Mouse (Mus musculus) gastrocnemius, postnatal 25 days (tissue): ENCODE results near the gene Phgr1. TPM values are rescaled to one million over a fixed set of nuclear protein-coding genes. Genes with fewer than 3 reads are reported as not detected.

Experiments used
- DNase-seq: peaks from one replicate; pipeline ENCODE4 v3.0.0; 2022
- total RNA-seq, 2 experiments: library from RNA; stranded (reverse); gene quantifications; 1 replicate in 1 of 2; 2 replicates in 1 of 2; pipeline ENCODE4 v1.2.3; 2021

Gene Phgr1
- total RNA-seq, 2 experiments from 2014 or later = not detected

DNA sequence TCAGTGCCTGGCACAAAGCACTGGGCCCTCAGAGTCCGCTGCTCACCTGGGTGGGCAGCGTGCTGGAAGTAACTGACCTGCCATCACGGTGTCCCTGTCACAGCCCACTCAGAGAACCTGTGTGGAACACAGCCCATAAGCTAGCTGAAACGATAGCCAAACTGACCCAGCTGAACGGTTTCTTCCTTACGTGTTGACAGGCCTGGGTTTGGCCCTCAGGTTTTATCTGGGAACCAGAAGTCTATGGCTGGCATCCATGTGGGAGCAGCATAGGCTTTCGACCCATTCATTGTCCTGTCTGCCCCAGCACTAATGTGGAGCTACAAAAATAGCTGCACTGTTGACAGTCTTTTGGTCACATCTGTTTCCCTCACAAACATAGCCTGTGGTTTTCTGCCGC lies 22.1 kb upstream of the Phgr1 start:
- DNase-seq = no peak

DNA sequence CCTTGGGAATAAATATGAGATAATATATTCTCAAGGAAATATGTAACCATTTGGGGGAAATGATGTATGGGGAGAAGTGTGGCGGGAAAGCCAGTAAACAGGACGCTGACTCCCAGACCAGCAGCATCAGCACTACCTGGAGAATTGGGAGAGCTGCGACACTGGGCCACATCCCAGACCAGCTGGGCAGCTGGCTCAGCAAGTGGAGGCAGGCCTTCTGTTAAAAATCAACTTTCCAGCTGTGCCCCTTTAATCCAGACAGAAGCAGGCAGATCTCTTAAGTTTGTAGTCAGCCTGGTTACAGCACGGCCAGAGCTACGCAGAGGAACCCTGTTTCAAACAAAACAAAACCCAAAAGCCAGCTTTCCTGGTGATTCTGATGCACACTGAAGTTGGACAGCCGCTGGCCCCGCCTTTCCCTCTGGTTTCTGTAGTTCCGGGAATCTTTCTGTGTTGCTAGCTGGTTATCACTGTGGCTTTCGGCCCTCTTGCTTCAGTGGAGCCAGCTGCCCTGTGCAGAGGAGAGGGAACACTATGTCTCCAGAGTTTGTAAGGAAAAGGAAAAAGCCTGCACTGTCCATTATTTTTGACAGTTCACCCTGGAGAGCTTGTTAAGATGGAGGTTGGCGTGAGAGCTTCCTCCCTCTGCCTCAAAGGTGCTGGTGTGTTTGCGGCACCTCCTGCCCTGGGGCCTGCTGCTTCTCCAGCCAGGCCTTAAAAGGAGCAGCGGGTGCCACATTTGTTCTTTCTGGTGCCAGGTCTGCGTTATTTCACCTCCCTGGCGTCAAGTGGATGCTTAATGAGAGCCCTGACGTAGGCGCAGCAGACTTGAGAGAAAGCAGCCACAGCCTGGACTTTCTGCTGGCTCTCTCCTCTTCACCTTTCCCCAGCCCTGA lies 20.4 kb upstream of the Phgr1 start:
- no peak for DNase-seq

GRCm38 (mm10) chr2:118752792-118753108 lies 19.8 kb upstream of the Phgr1 start:
- no peak for DNase-seq

GRCm38 (mm10) chr2:118754143-118754542 lies 18.4 kb upstream of the Phgr1 start:
- DNase-seq = no peak

DNA sequence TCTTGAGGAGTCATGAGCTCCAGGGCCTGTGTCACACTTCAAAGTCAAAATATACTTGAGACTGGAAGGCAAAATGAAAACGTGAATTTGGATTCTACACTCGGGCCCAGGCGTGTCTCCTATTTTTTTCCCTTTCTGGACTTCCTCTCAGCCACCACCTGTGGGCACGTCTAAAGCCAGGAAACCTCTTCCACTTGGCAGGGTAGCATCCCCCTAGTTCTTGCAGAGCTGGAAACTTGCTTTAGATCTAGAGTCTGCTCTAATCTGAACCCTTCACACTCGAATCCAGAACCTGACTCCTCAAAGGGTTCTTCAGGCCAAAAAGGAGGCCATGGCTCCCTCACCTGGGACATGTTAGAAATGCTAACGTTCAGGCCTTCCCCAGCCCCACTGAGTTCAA lies 17.2 kb upstream of the Phgr1 start:
- DNase-seq = no peak

- no peak for DNase-seq
Observed at GRCm38 (mm10) chr2:118756103-118756502, 16.5 kb upstream of the Phgr1 start.

DNA sequence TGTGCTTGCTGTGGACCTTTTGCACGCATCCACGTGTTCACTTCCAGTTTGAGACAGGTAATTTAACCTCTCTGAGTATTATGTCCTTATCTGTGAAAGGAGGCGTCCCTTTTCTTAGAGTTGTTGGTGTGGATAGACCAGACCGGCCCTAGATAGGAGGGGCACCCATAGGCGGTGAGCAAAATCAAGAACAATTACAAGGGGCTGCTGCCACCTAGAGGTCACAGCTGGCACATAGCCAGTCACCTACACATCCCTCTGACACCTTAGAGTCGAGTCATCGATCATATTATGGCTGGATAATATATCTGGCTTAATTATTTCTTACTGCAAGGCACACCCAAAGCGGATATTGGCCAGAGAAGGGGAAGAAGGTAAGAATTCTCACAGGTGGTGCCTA lies 12.7 kb upstream of the Phgr1 start:
- no peak for DNase-seq

DNA sequence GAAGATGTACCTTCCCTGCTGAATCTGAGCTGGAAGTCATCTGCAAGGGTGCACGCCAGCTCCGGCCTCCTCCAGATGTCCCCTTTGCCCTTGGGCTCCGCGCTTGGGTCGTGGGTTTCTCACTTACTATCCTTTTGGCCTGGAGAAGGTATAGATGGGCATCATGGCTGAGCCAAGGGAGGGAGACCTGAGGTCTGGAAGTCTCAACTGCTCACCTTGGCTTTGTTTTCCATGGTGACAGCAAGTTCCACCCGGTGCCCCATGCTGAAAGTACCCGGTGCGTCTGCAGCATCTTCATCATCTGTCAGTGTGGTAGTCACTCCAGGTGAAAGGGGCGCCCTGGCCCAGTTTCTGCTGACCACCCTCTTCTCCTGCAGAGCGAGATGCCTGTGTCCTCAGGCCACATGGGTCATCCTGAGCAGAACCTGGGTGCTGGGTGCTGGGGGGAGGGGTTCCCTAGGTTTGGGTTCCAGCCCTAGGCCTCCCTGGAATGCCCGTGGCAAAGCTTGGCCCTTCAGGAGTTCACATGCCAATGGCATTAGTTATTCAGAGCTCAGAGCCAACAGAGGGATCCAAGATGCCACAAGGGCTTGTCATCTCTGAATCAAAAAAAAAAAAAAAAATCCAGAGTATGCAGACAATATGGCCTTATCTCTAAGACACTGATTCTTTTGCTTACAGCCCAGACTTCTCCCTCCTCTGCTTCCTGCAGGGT lies 12.1 kb upstream of the Phgr1 start:
- no peak for DNase-seq

- peak; percentile 21 for DNase-seq
Observed at GRCm38 (mm10) chr2:118761358-118761757, 11.2 kb upstream of the Phgr1 start.

GRCm38 (mm10) chr2:118761906-118762783 lies 10.4 kb upstream of the Phgr1 start, which contains the start of gene Ccdc9b:
TSS of gene Ccdc9b (minus strand) at chr2:118762661.
- peak; percentile 90 for DNase-seq

DNA sequence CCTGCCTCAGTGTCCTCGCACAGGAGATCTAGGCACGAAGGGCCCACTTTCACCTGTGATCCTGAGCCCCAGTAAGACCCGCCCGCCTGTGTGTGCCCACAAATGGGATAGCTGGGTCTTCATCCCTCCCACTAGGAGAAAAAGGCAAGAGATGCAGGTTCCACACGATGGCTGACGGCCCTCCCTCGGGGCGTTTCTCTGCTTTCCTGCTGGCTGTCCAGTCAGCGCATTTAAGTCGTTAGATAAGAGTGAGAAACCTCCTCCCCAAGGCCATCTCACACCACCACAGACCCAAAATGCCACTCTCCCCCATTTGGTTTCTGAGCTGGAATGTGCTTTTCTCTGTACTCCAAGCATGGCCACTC lies 9.8 kb upstream of the Phgr1 start:
- no peak for DNase-seq

DNA sequence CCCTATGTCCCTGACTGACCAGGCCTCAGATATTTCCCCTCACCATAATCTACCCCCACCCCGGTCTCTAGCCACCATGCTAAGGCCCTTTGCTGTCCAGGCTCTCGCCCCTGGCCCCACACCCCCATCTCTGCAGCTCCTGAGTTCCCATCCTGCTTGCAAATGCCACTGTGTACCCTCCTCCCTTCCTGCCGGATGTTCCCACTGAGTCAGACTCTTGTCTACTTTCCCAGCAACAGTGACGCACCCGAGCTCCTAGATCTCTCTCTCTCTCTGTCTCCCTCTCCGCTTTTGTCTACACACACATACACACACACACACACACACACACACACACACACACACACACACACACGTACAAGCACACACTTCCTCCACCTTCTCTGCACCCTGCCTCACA lies 9.1 kb upstream of the Phgr1 start:
- peak; percentile 20 for DNase-seq

DNA sequence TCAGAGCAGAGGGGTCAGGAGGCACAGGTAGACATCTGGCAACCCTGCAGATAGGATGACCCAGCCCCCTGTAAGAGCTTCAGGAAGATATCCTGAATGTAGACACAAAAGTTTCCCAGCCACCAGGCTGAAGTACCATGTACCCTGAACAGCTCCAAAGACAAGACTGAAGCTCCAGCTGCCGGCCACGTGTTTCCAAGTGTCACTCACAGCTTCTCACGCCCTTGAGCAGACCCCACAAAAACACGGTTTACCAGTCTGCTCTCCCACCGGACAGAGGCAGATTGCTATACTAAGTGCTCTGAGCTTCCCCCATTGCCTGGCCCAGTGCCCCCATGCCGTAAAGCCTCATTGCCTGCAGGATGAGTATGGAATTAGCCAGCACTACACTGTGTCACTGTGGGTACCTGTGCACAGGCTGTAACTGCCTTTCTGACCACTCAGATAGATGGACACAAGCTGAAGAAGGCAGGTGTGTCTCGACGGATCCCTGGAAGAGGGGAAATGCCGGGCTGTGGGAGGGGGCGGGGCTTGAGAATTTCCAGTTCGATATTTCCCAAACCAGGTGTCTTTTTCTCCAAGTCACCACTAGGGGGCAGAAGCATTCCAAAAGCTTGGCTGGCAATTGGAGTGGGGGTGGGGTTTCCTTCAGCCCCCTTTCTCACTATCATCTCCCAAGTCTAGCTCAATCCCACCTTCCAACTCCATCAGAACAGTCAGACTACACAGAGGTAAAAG lies 8.3 kb upstream of the Phgr1 start:
- no peak for DNase-seq

GRCm38 (mm10) chr2:118764875-118765274 lies 7.7 kb upstream of the Phgr1 start:
- no peak for DNase-seq

DNA sequence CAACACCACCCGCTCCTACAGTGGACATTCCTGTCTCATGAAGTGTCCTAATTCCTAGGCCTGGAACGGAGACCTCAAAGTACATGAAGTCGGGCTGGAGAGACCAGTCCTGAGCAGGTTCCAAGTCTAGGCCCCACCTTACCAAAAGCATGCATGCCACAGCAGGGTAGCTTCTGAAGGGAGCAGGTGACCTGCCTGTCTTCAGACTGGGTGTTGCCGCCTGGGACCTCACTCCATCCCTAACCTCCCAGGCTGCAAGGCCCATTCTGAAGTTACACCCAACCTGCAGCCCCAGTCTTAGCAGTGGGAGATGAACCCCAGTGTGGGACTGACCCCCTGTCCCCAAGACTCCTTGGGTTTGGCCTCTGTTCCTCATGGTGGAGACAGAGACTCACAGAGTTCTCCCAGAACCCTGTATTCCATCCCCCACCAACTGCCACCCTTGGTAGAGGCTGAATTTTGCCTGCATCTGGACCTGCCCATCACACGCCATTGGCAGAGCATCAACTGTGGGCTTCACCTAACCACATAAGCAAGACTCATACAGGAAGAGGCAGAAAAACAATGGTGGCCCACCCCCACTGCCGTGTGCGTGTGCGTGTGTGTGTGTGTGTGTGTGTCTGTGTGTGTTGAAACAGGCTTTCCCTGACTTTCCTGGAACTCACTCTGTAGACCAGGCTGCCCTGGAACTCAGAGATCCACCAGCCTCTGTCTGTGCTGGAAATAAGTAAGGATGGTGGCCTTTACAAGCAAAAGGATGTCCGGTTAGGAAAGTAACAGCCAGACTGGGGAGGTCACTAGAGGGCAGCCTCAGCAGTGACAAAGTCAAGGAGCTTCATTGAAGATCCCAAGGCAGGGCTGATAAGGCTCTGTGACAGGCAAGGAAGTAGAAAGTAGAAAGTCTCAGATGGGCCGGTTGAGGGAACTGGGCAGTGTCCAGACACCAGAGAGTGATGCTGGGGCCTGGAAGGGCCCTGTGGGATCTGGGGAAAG lies 6.2 kb upstream of the Phgr1 start:
- no peak for DNase-seq

DNA sequence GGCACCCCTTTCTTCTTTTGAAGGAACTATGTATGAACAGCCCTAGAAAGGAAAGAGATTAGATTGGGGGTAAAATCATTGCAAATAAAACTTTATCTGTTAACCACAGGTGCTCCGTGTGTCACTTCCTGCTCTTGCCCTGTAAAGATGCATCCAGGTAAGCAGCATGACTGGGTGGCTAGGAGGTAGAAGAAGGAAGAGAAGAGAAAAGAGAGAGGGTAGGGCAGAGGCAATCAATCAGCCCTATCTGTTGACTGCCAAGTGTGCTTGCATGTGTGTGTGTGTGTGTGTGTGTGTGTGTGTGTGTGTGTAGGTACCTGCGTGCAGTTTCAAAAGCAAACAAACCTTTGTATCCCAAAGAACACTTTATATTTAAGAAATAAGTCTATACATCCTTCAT lies 2.0 kb downstream of the Phgr1 start:
- DNase-seq = no peak

GRCm38 (mm10) chr2:118775396-118775795 lies 2.8 kb downstream of the Phgr1 start:
- no peak for DNase-seq

DNA sequence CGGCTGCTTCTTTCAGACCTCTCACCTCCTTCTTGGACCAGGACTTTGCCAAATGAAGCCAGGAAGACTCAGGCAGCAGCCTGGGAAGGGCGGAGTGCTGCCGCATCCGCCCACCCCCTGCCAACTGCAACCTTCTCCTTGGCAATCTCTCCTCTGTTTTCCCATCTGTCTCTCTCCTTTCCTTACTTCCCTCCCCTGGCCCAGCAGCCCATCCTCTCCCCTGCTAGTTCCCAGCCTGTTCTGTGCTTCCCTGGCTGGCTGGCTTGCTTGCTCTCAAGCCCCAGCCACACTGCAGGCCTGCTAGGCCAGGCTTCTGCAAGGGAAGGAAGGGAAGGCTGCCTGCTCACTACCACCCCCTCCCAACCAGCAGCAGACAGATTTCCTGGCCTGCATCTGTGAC lies 3.3 kb downstream of the Phgr1 start:
- DNase-seq = no peak

GRCm38 (mm10) chr2:118776295-118776694 lies 3.7 kb downstream of the Phgr1 start:
- DNase-seq = no peak

GRCm38 (mm10) chr2:118778418-118778817 lies 5.8 kb downstream of the Phgr1 start:
- DNase-seq = no peak

- peak; percentile 5 for DNase-seq
Observed at GRCm38 (mm10) chr2:118779065-118779464, 6.5 kb downstream of the Phgr1 start.
